ENCODE assay signal across 8 mouse cellular contexts in the genomic region with DNA sequence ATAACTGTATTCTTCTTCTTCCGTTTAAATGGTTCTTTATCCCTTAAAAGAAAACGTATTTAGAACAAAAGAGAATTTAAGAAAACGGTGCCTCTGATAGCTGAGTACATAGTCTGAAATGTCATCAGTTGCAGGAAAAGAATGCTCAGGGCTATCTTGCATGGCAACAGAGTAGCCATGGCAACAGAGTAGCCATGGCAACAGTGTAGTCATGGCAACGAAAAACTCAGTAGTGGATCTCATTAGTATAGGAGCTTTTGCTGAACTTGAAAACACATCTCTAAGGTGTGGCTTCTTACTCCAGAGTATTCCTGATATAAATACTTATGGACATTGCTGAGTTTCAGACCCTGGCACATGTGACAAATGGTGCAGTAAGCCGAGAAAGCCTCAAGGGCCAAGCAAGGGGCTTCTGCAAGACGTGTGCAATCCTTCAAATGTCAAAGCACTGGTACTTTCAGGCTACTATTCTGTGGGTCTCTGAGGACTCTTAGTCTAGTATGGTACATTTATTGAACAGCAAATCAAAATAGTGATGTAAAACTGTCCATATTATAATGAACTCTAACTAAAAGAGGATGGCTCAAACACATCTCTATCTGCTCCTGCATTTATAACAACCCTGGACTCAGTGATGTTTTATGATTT.
DNase-seq lines count a peak whose midpoint lies in the region; ATAC-seq and TF ChIP-seq lines count a peak whose summit lies in the region.

No protein-coding gene starts in this region.

- no peak for TF ChIP-seq CTCF in lung, adult 2 months (IDR thresholded peaks at IDR 0.05; ENCODE audit: insufficient read depth, low read length)

- peak; percentile 7 for DNase-seq in CD4-positive, CD25-positive, alpha-beta regulatory T cell, adult 2 months (ENCODE audit: low read depth, low spot score)
- peak; percentile 94 for DNase-seq in embryo, embryonic 10.5 days (ENCODE audit: low spot score)
- DNase-seq in midbrain, embryonic 10.5 days (ENCODE audit: low spot score), result peak; percentile 89
- DNase-seq in splenic B cell, adult 2 months (ENCODE audit: low read depth, low spot score), result peak; percentile 39
- no peak for DNase-seq in lung, adult 2 months
- DNase-seq in lung, postnatal 10 days, result no peak

- no peak for TF ChIP-seq POLR2A in lung, adult 2 months (IDR thresholded peaks at IDR 0.05; ENCODE audit: borderline replicate concordance, extremely low read depth, low read depth, low read length)

- H3K27ac ChIP-seq in hindbrain, embryonic 15.5 days (replicated peaks), result peak overlapping the region; percentile 71
- H3K27ac ChIP-seq in midbrain, embryonic 10.5 days (replicated peaks), result no peak overlapping the region

- no peaks in the 10 kb centered on the region for H3K36me3 ChIP-seq in hindbrain, embryonic 15.5 days
- no peaks in the 10 kb centered on the region for H3K36me3 ChIP-seq in midbrain, embryonic 10.5 days
- H3K36me3 ChIP-seq in splenic B cell, adult 2 months (ENCODE audit: control insufficient read depth, insufficient read depth, low read length, poor library complexity, severe bottlenecking), result no peaks in the 10 kb centered on the region

- no peak overlapping the region for H3K4me3 ChIP-seq in hindbrain, embryonic 15.5 days
- H3K4me3 ChIP-seq in midbrain, embryonic 10.5 days, result no peak overlapping the region
- no peak overlapping the region for H3K4me3 ChIP-seq in lung, adult 2 months (replicated peaks; ENCODE audit: extremely low read depth, low read depth, low read length)

- no peaks in the 10 kb centered on the region for H3K9me3 ChIP-seq in hindbrain, embryonic 15.5 days
- H3K9me3 ChIP-seq in midbrain, embryonic 10.5 days (replicated peaks), result no peaks in the 10 kb centered on the region

- no peak for ATAC-seq in CD4-positive, CD25-positive, alpha-beta regulatory T cell, adult 4 months
- peak; percentile 81 for ATAC-seq in hindbrain, embryonic 15.5 days (ENCODE audit: low FRiP score, low read depth)

- peaks cover 31% of the 10 kb centered on the region for H3K4me1 ChIP-seq in hindbrain, embryonic 15.5 days (replicated peaks)
- peaks cover 36% of the 10 kb centered on the region for H3K4me1 ChIP-seq in midbrain, embryonic 10.5 days
- H3K4me1 ChIP-seq in lung, adult 2 months (ENCODE audit: control insufficient read depth, insufficient read depth, low read length), result no peaks in the 10 kb centered on the region

- no peak overlapping the region for H3K9ac ChIP-seq in hindbrain, embryonic 15.5 days

- H3K4me2 ChIP-seq in hindbrain, embryonic 15.5 days, result no peak overlapping the region

- H3K27me3 ChIP-seq in hindbrain, embryonic 15.5 days, result no peaks in the 10 kb centered on the region
- H3K27me3 ChIP-seq in midbrain, embryonic 10.5 days (ENCODE audit: low read depth, poor library complexity, severe bottlenecking), result no peaks in the 10 kb centered on the region
- H3K27me3 ChIP-seq in splenic B cell, adult 2 months (ENCODE audit: control insufficient read depth, insufficient read depth, low read length, poor library complexity, severe bottlenecking), result no peaks in the 10 kb centered on the region

- 14% methylated on average over 6 of the region's 6 CpGs for WGBS in hindbrain, embryonic 15.5 days
- WGBS in midbrain, embryonic 10.5 days, result 48% methylated on average over 6 of the region's 6 CpGs
- 61% methylated on average over 6 of the region's 6 CpGs for WGBS in lung, adult 2 months

Comparison
In these comparisons a context has a peak if more than half of its experiments do, and no peak if none do; other contexts are left out.
1. DNase-seq: peak in CD4-positive, CD25-positive, alpha-beta regulatory T cell, adult 2 months (single experiment), embryo, embryonic 10.5 days (single experiment), midbrain, embryonic 10.5 days (single experiment) and splenic B cell, adult 2 months (single experiment); none in lung, adult 2 months (single experiment) and lung, postnatal 10 days (single experiment).